Mouse (Mus musculus): ENCODE results near the gene Wipi2.

- TF ChIP-seq CTCF (IDR thresholded peaks at IDR 0.05; ENCODE audit: extremely low read depth, insufficient read length, insufficient replicate concordance, low read depth, low read length) = no peak
- no peak for TF ChIP-seq POLR2A (IDR thresholded peaks at IDR 0.05; ENCODE audit: low read depth, low read length)
These were observed 22.1 kb downstream of the Wipi2 start for GRCm38 (mm10) chr5:142649460-142650050.

Data from small intestine, adult 2 months (tissue).